Mouse (Mus musculus) kidney, postnatal 14 days (tissue): ENCODE data around the gene Slc25a29.
A peak's percentile ranks its signal among the peaks of the same experiment; 100 is the strongest.
"Not testable (repeated sequence)": the region's sequence is repeated elsewhere in the genome, so short reads cannot be mapped to it uniquely, and the experiment has no call there.

Experiments used
- DNase-seq: peaks from one replicate; pipeline ENCODE4 v3.0.0; 2022; ENCODE audit warnings: mixed read lengths

Gene Slc25a29

GRCm38 (mm10) chr12:108835840-108836409 lies at the start of gene Slc25a29, which contains the start of gene Slc25a47:
Gene Slc25a29, minus strand, starts transcription at chr12:108835883.
Gene Slc25a47, plus strand, starts transcription at chr12:108836046.
- peak; percentile 98 for DNase-seq

DNA sequence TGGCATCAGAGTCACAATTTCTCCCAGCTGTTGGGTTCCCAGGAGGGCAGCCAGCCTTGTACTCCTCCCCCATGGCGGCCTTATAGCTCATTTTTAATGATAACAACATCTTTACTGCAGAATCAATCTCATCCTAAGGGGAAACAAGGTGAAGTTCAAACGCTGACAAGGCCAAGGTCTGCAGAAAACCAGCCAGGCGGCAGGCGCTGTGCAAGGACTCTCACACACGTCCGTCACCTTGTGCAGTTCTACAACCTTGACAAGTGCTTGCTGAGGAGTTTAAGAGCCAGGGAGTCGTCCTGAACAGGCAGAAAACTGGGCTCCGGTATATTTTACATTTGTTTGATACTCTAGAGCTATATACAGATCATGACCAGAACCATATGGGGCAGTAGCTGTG lies 47.1 kb upstream of the Slc25a29 start:
- no peak for DNase-seq

DNA sequence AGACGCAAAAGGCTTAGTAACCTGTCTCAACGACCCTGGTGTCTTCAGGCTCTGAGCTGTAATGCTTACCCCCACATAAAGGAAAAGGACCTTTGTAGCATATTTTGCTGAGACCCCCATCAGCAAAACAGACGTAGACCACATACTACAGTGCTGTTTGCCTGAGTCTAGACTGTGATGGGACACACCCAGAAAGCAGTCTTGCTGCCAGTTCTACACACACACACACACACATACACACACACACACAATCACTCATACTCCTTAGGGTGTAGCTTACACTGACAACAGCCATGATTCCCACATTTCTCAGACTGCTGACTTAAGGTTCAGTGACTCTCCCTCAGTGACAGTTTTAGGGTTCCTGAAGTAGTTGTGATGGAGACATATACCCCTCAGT lies 45.5 kb upstream of the Slc25a29 start:
- no peak for DNase-seq

DNA sequence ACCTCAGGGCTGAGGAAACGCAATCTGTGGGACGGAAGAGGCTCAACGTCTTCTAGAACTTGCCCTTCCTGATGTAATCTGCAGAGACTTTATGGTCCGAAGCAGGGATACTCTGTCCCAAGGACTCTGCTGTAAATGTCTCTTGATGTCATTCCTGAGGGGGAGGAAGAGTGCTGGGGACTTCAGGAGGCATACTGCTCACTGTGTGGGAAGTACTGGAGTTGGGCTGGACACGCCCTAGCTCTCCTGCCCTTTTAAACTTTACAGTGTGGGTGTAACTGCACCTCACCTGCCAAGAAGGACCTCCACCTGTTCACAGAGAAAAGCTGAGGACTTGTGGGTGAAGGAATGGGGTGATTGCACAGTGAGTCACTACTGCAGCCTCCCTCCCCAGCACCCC lies 44.9 kb upstream of the Slc25a29 start:
- no peak for DNase-seq

DNA sequence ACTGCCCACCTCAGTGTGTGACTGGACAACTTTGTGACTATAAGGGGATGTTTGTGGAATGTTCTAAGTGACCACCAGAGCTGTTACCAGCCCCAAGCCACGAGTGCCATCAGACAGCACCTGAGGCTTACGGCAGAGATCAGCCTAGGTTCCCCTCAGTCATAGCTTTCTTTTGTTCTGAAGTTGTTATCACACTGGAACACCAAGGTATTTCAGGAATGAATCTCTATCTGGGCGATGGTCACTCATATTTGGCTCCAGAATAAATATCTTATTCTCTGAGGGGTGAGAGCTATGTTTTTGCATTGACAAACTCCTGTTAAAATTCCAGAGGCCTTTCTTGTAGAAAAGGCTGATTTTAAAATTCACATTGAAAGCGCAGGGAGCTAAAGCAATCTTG lies 43.5 kb upstream of the Slc25a29 start:
- DNase-seq = no peak

DNA sequence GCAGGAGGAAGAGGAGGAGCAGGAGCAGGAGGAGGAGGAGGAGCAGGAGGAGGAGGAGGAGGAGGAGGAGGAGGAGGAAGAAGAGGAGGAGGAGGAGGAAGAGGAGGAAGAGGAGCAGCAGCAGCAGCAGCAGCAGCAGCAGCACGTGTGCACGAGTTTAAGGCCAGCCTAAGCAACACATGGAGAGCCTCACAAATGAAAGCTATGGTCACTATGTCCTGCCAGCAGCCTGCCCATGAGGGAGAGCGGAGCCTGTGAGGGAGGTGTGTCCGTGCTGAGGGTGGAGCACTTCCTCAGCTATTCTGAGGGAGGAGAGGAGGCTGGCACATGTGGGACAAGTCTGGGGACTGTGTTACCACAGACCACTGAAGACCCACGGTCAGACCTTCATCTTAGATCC lies 37.4 kb upstream of the Slc25a29 start:
- DNase-seq = no peak

GRCm38 (mm10) chr12:108869575-108869974 lies 33.9 kb upstream of the Slc25a29 start:
- DNase-seq = no peak

DNA sequence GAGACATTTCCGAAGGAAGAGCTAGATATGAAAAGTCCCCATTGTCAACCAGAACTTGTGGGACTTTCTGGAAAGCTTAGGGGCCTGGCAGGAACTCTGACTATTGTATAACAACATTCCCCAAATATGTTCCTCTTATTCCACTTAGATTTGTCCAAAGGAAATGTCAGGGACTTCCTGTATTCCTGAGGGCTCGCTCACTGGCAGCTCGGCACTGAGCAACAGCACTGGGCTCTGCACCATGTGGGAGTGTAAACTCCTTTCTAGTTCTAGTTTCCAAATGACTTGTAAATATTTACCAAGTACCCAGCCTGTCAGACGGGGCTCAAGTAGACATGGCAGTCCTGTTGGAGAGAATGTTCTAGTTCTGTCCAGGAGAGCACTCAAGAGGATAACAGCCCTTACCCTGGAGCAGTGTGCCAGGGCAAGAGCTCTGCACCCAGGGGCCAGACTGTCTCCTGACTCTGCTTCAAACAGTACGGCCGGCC lies 29.4 kb upstream of the Slc25a29 start:
- peak; percentile 34 for DNase-seq

- no peak for DNase-seq
These were observed 22.8 kb upstream of the Slc25a29 start for GRCm38 (mm10) chr12:108858486-108858885.

DNA sequence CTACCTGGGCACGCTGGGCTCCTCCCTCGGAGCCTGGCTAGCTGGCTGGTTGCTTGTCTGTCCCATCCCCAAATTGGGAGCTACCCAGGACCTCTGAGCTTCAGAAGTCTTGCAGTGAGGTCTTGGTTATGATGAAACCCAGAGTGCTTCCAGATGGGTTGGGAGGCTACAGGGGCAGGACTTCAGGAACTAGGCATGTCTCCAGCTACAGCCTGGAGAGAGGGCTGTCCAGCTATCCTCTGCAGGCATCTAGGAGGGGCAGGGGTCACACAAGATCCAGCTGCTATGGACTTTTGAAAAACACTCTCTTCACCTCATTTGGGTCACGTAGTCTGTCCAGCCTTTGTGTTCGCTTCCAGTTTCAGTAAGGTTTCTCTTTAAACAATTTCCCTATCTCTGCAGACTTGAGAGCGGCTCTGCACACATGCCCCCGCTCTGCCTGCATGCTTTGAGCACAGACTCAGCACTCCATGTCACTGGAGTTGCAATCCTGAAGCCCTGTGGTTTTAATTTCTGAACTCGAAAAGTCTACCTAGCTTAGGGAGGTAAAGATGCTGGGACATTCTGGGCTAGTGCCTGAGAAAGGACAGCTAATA lies 22.0 kb upstream of the Slc25a29 start:
- peak; percentile 56 for DNase-seq

DNA sequence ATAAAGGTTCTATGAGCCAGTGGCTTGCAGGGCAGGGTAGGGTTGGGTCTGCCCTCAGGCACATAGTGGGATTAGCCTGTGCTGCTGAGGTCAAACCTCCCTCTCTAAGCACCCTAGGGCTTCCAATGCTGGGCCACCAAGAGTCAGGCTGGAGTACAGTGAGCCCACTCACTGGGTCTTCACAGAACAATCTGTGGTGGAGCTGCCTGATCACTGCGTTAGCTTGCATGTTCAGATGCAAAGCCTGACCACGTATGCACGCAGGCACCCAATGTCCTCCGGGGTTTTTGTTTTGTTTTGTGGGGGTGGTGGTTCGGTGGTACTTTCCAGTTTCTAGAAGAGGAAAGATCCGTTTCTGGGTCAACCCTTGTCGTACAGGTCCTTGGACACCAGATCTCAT lies 21.4 kb upstream of the Slc25a29 start:
- no peak for DNase-seq

- DNase-seq = no peak
These were observed 20.5 kb upstream of the Slc25a29 start for GRCm38 (mm10) chr12:108856186-108856585.

DNA sequence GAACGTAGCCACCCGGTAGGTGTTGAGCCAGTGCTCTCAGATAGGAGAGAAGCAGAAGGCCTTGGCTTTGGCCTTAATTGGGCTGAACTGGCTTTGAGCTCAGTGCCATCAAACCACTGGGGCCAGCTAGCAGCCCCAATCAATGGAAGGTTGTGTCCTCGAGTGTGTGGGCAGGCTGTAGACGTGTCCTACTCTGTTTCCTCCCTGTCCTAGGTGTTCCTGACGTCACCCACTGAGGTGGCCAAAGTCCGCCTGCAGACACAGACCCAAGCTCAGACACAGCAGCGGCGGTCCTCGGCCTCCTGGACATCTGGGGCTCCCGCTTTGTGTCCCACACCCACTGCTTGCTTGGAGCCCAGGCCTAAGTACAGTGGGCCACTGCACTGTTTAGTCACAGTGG lies 19.4 kb upstream of the Slc25a29 start:
- no peak for DNase-seq

DNA sequence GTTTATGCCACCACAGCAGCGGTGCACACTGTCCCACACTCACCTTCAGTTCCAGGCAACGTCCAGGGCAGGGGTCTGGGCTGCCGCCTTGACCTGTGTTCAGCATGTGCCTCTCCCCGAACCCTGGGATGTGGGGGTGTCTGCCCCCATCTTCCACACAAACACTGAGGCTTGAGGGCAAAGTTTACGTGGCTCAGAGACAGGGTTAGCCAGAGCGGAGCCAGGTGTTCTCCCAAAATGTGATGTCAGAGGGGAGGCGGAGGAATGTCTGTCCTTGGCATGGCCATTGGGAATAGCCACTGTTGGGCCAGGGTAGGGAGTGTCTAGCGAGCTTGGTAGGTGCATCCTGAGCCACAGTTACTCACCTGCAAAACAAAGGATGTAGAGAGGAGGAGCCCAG lies 17.1 kb upstream of the Slc25a29 start:
- DNase-seq = no peak

DNA sequence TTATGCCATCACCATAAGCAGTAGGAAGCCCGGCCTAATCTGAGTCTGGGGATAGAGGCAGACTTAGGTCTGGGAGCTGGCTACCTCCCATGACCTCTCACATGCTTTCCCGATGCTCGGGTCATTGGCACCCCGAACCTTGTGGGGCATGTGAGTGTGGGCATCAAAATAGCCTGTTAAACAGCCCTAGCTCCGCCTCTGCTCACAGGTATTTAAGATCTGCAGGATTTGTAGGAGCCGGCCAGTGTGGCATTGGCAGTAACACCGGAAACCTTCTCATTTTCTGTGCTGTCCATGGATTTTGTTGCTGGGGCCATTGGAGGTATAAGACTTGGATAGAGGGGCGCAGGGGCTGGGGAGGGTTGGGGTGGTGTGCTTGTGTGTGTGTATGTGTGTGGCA lies 15.2 kb upstream of the Slc25a29 start:
- DNase-seq = no peak

- DNase-seq = peak; percentile 55
These were observed 14.4 kb upstream of the Slc25a29 start for GRCm38 (mm10) chr12:108850129-108850528.

GRCm38 (mm10) chr12:108849488-108850022 lies 13.9 kb upstream of the Slc25a29 start:
- no peak for DNase-seq

DNA sequence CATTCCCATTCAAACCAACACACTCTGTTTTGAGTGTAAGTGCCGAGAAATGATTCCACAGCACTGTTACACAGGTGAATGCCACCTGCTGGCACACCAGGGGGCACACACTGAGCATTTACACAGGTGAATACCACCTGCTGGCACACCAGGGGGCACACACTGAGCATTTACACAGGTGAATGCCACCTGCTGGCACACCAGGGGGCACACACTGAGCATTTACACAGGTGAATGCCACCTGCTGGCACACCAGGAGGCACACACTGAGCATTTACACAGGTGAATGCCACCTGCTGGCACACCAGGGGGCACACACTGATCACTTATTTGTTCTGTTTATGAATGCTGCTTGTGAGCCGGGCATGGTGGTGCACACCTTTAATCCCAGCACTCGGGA lies 12.3 kb upstream of the Slc25a29 start:
- not testable (repeated sequence) for DNase-seq

GRCm38 (mm10) chr12:108842663-108843062 lies 7.0 kb upstream of the Slc25a29 start:
- no peak for DNase-seq

GRCm38 (mm10) chr12:108841181-108841580 lies 5.5 kb upstream of the Slc25a29 start:
- DNase-seq = peak; percentile 61

GRCm38 (mm10) chr12:108836722-108837121 lies 1.0 kb upstream of the Slc25a29 start:
- DNase-seq = no peak

DNA sequence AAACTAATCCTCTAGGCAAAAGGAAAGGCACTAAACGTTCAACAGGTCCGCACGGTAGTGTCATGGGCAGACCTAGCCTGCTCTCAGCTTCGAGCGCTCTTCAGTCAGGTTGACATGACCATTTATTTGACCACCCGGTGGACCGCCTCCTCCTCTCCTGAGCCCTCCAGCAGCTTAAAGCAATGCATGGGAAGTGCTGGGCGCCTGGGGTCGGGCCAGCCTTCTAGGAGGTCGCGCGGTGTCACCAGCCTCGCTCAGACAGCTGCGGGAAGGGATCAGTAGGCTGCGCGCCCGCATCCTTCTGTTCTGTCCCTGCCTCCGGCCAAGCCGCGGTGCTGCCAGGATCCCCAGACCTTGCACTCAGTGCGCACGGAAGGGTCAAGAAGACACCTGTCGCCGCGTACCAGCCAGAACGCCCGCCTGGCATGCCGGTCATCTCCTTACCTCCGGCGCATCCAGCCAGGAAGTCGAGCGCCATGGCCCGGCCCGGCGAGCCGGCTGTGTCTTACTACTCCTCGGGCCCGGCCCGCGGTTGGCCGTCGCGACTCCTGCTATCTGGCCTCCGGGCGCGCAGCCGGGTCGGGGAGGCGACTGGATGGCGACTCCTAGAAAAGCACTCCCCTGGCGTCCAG lies 359 bp downstream of the Slc25a29 start:
- DNase-seq = no peak

DNA sequence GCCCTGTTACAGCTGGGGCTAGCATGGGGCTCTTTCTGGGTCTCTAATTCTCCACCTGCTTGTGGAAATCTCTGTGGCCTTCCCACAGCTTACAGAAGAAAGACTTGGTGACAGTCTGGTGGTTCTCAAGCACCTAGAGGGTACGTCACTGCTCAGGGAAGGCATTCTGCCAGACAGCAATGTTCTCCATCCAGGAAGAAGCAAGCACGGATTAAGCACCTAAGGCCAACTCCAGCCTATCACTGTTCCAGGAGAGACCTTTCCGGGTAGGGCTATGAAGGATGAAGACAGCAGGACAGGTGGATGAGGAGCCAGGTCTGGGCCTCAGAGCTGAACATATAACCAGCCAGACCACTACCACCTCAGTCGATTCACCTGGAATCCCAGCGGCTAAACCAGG lies 897 bp downstream of the Slc25a29 start:
- no peak for DNase-seq

- DNase-seq = no peak
These were observed 1.3 kb downstream of the Slc25a29 start for GRCm38 (mm10) chr12:108834337-108834736.
